Mouse (Mus musculus) embryonic stem cell, embryonic (primary cell): Measurements from ENCODE around the gene Cpne4.

Source experiments
- CTCF ChIA-PET, 4 experiments: fragments of 300-600 bp in 2 of 4; fragments of 350-600 bp in 2 of 4; sonication (Branson Sonifier 250); formaldehyde crosslinking; loops; one replicate each; lab custom pipeline; 2022; ENCODE audit warnings: inconsistent platforms in 2 of 4; lab: Charles Lee
- POLR2A ChIA-PET, 4 experiments: fragments of 300-600 bp in 2 of 4; fragments of 350-600 bp in 2 of 4; sonication (Branson Sonifier 250); formaldehyde crosslinking; loops; one replicate each; lab custom pipeline; 2022; ENCODE audit warnings: antibody characterized with exemption in 4 of 4, inconsistent platforms in 1 of 4; lab: Charles Lee

Gene Cpne4

DNA sequence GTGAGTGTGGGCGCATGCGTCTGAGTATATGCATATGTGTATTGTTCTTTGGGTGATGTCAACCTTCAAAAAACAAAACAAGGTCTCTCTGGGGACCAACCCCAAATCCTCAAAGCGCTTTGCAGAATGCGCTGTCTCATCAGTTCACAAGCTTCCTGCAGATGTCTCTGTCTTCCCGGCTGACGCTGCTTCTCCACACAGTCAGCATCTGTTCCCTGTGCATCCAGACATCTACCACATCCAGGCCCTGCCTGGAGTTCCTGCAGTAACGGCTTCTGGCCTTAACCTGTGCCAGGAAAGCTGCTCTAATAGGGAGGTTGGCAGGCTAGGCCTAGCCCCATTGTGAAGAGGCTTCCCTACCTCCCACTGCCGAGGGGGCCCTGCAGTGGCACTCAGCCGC, 381.7 kb downstream of the Cpne4 start:
- CTCF ChIA-PET: no interaction called here

DNA sequence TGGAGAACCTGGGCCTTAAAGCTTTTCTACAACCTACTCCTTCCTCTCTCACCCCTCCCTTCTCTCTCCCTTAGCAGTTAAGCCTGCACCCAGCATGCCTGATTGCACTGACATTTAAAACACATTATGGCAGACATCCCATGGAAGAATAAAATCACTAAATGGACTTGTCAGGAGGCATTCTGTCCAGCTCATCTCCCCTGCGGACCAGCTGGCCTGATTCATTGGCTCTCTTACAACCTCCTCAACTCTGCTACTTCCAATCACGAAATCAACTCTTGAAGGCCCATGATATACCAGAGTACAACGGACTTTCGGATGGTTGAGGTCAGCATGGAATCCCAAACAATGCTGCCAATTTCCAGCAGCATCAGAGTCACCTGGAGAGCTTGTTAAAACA, 393.3 kb downstream of the Cpne4 start:
- CTCF ChIA-PET: no interaction called here

More for the DNA sequence above, 381.7 kb downstream of the Cpne4 start:
- POLR2A ChIA-PET: interaction anchor here in 1 of 4 experiments (0.7 kb wide), 1 partner anchor 287 kb away, joined by 3 read pairs; no protein-coding TSS in a partner anchor

DNA sequence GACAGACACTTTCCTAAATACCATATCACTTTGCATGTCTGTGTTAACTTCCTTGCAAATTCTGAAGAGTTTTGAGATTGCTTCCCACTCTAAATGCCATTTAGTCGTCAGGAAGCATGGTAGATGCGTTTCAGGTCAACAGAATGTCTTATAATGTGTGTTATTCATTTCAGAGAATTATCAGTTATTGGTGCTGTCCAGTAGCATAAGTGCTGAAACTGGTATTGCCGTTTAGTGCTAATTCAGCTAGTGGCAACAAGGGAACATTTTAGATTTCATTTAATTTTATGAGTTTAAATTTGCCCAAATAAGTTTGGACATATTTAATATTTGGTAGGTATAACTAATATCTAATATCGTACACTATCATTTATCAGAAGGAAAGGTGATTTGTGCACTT, 403.5 kb downstream of the Cpne4 start:
- POLR2A ChIA-PET: interaction anchor here in 1 of 4 experiments (1.5 kb wide), 1 partner anchor 45 kb away, joined by 3 read pairs; no protein-coding TSS in a partner anchor

More for the DNA sequence above, 393.3 kb downstream of the Cpne4 start:
- POLR2A ChIA-PET: no interaction called here

DNA sequence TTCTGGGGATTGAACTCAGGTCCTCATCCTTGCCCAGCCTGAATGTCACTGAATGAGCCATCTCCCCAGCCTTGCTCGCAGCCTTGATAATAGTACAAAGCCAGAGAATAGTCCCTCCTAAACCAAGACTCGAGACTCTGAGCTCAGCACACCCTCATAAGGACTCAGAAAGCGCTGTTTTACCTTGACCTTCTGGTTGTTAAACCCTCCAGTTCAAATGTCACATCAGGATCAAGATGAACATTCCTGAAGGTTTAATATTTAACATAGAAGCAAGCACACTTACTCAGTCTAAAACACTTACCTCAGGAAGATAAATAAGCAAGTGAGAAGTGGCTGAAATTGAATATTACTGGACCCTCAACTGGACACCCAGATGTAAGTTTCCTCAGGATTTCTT, 405.1 kb downstream of the Cpne4 start:
- CTCF ChIA-PET: no interaction called here

More for the DNA sequence above, 403.5 kb downstream of the Cpne4 start:
- CTCF ChIA-PET: no interaction called here

DNA sequence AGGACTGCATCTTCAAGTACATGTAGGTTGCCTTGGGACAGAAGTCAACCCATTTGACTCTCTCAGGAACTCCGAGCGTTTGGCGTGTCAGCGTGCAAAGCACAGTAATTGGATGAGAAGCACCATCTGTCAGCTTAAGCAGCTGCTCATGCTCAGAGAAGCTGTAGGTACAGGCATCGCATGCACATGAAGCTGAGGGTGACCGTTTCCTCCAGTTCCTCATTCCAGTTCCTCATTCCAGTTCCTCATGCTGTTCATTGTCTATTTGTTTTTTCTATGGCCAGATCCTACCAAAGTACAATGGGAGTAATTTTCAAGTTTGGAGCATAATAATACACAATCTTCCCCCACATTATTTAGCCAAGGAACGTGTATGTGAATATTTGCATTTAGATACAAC, 425.7 kb downstream of the Cpne4 start:
- POLR2A ChIA-PET: no interaction called here
- CTCF ChIA-PET: no interaction called here

More for the DNA sequence above, 405.1 kb downstream of the Cpne4 start:
- POLR2A ChIA-PET: interaction anchor here in 1 of 4 experiments (0.7 kb wide), 1 partner anchor 574 kb away, joined by 3 read pairs; no protein-coding TSS in a partner anchor

DNA sequence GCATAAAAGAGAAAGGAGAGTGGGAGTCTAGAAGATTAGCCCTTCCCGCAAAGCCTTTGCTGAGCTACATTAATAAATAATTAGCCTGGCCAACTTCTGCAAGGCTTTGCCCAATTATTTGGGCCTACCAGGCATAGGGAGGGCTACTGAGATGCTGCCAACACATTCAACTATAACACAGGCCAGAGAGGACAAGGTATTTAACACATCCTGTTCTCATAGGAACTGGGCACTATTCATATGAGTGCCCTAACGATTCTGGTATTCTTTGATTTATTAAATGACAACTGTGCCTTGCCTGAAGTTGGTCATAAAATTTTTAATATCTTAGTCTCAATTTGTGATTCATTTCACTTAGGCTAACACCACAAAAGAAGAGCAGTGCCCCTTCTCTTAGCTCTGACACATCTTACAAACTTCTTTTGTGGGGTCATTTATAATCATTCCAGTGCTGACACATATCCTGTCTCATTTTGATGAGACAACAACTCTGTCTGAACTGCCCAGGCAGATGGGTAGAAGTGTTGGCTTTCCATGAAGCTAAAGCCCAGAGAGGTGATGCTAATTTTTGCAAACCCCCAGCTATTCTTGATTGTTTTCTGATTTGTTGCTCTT, 435.0 kb downstream of the Cpne4 start:
- POLR2A ChIA-PET: no interaction called here

DNA sequence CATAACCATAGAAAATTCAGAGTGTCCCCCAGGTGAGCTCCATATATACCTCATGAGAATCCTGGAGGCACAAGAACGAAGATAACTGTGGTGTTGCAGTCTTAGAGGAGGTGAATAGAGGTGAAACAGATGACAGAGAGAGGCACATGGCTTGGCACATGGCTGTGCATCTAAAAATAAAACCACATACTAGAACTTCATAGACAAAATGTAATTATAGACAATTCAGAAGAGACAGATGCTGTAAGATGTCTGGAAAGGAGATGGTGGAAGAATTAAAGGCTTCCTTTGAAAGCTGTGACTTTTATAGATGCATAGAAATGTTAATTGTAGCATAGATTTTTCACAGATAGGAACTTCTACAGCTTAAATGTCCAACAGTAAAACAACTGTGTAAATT, 451.1 kb downstream of the Cpne4 start:
- POLR2A ChIA-PET: no interaction called here
- CTCF ChIA-PET: no interaction called here

More for the DNA sequence above, 435.0 kb downstream of the Cpne4 start:
- CTCF ChIA-PET: no interaction called here

DNA sequence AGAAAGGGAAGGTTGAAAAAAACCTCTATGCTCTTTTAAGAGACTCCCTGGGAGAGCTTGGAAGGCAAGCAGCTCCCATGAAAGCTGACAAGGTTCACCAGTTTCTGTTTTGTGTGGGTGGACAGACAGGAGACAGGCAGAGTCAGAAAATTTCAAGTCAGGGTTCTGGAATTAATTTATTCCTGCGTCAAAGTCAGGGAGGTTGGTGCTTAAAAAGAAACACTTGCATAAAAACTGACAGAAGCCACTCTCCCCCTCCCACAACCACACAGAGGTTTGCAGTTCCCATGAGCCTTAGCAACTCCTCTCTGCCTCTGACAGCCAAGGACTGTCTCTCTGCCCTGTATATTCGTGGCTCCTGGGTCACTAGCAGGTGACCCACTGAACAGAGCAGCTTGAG, 463.6 kb downstream of the Cpne4 start:
- POLR2A ChIA-PET: no interaction called here
- CTCF ChIA-PET: no interaction called here

DNA sequence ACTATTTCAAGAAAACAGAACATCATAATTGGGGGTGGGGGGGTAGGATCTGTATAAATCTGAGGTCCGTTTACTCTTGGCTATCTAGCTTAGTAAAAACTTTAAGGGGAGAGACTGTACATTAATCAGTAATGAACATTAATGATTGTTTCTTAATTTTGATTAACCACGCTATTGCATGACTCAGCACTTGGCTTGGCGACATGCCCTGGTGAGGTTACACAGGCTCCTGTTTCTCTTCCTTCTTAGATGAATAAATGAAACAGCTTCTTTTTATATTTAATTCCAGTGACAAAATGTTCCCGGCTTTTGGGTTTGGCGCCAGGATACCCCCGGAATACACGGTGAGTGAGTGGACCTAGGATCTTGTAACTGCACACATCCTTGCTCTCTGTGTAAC, 471.1 kb downstream of the Cpne4 start:
- CTCF ChIA-PET: no interaction called here
- POLR2A ChIA-PET: interaction anchor here in 1 of 4 experiments (0.6 kb wide), 1 partner anchor 489 kb away, joined by 4 read pairs; no protein-coding TSS in a partner anchor

DNA sequence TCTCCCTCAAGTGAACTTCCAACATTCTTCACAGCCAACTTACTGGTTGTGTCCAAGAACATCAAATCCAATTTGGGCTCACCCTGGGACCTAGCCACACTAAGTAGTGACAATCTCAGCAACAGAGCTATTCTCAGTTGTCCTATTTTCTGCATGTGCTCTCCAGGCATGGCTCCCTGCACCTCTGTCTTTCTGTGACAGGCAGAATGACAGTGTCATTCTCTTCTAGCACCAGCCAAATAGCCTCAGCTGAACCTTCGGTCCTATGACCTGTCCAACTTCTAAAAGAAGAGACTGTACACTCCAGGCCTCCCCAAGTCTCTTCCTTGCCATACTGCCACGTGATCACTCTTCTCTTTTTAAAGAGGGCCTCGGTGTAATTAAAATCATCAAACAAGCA, 481.2 kb downstream of the Cpne4 start:
- ChIA-PET POLR2A (no interaction called here), CTCF (no interaction called here)

DNA sequence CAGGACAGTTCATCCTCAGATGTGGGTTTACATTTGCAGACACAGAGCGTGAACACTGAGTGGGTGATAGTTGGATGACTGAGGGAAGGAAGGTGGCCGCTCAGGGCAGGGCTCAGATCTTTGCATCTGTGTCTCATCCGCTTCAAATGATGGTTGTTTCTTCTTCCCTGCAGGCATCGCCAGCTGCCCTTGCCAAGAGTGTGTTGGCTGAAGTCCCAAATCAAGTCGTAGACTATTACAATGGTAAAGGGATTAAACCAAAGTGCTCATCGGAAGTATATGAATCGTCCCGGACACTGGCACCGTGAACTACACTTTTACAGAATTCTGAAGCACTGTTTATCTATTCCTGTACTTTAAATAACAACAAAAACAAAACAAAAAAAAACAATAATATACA, 485.5 kb downstream of the Cpne4 start:
- ChIA-PET POLR2A (no interaction called here), CTCF (no interaction called here)

DNA sequence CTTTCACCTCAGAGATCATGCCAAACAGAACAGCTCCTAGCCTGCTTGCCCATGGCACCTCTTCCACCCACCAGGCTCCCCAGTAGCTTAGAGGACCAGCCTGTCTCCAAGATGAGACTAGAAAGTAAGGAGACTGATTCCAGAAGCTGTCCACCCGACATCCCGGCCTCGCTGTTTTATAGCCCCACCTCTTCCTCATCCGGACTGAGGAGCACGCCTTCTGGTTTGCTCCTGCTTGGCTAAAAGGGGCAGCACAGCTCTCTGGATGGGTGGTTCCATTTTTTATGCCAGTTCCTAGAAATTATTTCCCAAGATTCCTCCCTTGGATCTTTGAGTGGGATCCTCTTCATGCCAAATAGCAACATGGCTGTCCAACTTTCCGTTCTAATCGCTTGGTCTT, 486.6 kb downstream of the Cpne4 start:
- CTCF ChIA-PET: no interaction called here
- POLR2A ChIA-PET: no interaction called here

DNA sequence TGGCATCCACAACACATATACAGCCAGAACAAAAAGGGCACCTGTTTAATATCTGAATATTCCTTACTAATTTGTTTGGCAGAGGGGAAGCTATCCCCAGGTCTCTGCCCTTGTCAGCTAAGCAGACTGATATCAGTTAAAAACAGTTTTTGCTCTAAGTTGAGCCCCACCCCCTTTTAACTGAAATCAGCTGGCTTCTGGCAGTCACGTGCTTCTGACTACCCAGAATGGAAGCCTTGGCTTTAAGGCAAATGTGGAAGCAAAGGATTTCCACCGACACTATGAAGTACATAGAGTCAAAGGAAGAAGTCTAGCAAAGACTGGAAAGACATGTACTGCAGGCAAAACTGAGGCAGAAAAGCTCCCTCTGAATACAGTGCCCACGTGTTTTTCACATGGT, 490.8 kb downstream of the Cpne4 start:
- ChIA-PET POLR2A (no interaction called here), CTCF (interaction anchor here in 1 of 4 experiments (0.6 kb wide), 1 partner anchor 1119 kb away, joined by 4 read pairs; no protein-coding TSS in a partner anchor)

DNA sequence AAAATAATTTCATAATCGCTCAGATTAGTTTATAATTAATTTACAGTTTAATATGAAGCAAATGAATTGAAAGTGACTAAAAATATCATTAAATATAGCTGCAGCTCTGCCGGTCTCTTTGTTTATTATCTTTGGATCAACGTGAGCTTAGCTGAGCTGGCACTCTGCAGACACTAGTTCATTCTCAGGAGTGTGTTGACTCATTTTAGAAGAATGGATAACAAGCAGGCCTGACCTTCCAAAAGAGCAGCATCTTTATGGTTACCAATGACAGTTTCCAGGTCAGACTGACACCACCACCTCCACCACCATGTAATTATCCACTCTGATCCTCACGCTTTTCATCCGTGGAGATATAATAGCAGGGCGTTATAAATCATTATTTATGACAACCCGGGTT, 498.9 kb downstream of the Cpne4 start:
- ChIA-PET CTCF (no interaction called here), POLR2A (no interaction called here)

DNA sequence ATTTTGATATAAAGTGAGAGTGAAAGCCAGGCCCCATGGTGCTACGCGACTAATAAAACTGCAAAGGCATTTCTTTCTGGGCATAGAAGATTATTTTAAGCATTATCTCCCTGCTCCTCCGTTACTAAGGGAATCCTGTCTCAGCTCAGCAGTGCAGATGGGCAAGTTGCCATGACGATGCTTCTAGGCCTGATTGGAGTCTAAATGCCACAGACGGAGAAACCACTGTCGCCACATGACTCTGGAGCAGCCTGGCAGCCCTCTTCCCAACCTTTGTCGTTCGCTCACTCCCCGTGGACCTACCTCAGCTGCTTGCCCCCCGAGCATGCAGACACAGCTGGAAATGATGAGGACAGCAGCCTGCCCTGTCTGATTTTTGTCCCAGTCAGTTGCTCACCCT, 501.3 kb downstream of the Cpne4 start:
- ChIA-PET CTCF (no interaction called here), POLR2A (interaction anchor here in 1 of 4 experiments (1.0 kb wide), 1 partner anchor 8 kb away, joined by 4 read pairs; no protein-coding TSS in a partner anchor)

DNA sequence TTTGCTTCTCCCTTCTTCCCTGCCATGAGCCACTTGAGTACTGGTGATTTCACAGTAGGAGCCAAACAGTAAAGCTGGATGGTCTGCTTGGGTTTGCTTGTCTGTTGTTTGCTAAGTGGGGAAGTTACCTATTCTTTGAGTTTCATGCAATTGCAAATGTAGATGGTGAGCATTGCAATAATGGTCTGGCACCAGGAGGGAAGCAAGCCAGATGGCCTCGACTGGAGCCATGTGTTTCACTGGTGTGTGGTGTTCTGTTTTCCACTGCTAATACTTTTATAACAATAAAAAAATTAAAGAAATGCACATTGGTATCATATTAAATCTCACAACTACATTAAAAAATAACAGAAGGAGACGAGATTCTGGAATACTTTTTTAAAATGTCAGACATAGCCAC, 502.6 kb downstream of the Cpne4 start:
- POLR2A ChIA-PET: no interaction called here
- CTCF ChIA-PET: interaction anchor here in 1 of 4 experiments (0.6 kb wide), 1 partner anchor 208 kb away, joined by 4 read pairs; no protein-coding TSS in a partner anchor

DNA sequence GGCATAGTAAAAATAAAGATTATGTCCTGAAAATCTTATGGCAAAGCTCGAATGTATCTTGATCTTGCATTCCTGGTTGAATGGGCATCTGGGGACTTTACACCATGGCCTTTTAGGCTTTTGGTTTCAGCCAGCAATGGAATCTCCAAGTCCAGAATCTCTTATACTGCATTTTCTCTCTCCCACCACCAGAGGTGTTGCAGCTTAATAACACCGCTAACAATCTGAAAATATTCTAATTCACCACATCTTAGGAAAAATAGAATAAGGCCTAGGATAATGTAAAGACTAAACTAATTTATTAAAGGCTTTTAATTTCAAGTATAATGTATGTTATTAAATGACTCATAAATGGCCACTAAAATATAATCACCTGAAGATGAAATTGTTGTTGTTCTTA, 503.2 kb downstream of the Cpne4 start:
- ChIA-PET CTCF (interaction anchor here in 1 of 4 experiments (0.6 kb wide), 1 partner anchor 209 kb away, joined by 4 read pairs; no protein-coding TSS in a partner anchor), POLR2A (no interaction called here)

DNA sequence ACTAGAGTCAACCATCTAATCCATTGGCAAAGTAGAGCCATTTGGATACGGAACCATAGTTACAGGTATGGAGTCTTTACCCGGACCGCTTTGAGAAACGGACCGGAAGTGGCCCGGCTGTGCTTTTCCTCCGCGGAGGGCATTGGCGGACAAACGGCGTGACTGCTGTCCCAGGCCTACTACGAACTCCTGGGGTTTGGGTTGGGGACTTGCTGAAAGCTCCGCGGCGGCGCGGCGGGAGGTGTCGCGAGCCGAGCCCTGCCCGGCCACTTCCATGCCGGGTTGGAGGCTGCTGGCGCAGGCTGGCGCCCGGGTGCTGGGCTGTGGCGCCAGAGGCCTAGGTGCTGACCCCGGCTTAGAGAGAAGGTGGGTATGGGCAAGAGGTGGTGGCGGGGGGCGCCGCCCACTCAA, 506.1 kb downstream of the Cpne4 start, which contains the start of gene Mrpl3:
TSS of gene Mrpl3 (plus strand) at position 93 of the 411 bp plus-strand sequence.
- CTCF ChIA-PET: no interaction called here
- POLR2A ChIA-PET: interaction anchor here in 1 of 4 experiments (1.1 kb wide), 1 partner anchor 18 kb away, joined by 4 read pairs; no protein-coding TSS in a partner anchor

DNA sequence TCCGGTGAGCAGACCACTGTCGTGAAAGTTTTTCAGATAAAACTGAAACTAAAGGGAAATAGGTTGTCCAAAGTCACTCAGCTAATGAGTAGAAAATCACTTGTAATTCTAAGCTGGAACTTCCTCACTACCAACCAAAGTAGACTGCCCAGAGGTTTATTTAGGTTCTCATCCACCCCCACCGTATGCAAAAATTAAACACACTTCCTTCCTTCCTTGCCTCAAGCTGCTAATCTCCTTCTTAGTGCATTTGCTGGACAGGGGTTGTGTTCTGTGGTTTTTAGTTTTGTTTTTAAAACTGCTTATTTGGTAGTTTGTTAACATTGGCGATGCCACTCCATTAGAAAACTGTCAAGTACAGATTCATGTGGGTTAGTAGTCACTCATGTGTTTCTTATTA, 506.7 kb downstream of the Cpne4 start:
- ChIA-PET CTCF (no interaction called here), POLR2A (interaction anchor here in 1 of 4 experiments (1.1 kb wide), 1 partner anchor 19 kb away, joined by 4 read pairs; no protein-coding TSS in a partner anchor)

DNA sequence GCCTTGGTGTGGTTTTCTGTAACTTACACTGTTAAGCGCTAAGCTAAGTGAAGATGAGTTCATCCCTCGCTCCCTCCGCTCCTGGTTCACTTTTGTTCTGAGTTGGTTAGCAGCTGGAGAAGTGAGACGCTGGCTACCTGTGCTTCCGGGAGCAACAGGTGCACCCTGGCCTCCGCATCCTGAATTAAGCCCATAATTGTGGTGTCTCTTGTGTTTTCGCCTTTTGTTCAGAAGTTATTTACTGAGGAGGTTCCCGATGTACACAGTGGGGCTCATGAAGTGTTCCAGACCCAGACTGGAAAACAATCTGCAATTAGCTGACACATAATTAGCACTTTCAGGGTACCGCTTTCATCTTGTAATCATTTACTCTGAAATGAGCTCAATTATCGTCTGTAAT, 522.0 kb downstream of the Cpne4 start:
- ChIA-PET POLR2A (interaction anchor here in 2 of 4 experiments (1.0 to 2.0 kb wide), 4 partner anchors 9 to 63 kb away, joined by 3 to 5 read pairs (median 4); partner anchors contain the start of gene Nudt16 (in 1 of the 2)), CTCF (interaction anchor here in 1 of 4 experiments (0.7 kb wide), 1 partner anchor 45 kb away, joined by 3 read pairs; no protein-coding TSS in a partner anchor)
